Mouse (Mus musculus): ENCODE results near the gene Arap2. TPM values are rescaled to one million over a fixed set of nuclear protein-coding genes. Genes with fewer than 3 reads are reported as not detected.
A peak's percentile ranks its signal among the peaks of the same experiment; 100 is the strongest.

Arap2 gene
- polyA plus RNA-seq (2012; rRNA removed) = 3.0 and 3.3 TPM in 2 replicates

GRCm38 (mm10) chr5:62765784-62766701, at the start of gene Arap2:
Gene Arap2 (minus strand): TSS chr5:62766159.
- DNase-seq (ENCODE audit: low read depth) = peak; percentile 24

DNA sequence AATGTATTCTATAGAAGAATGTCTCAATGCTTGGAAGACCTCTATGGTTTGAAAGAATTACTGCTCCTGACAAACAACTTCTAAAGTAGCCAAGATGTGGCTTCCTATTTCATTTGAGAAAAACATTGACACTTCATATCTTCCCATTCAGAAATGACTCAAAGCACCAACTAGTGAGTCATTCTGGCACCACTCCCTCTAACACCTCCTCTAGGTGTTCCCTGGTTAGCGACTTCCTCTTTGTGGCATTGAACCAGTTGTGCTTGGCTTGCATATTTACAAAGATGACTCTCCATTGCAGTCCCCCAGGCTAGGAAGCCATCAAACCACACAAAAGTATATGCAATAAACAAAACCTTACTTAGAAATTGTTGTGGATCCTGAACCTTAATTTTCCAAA, 49.8 kb upstream of the Arap2 start:
- no peak for DNase-seq (ENCODE audit: low read depth)
- TF ChIP-seq POLR2A (IDR thresholded peaks at IDR 0.05; ENCODE audit: borderline replicate concordance, extremely low read depth, insufficient read depth, insufficient read length, poor library complexity, severe bottlenecking) = no peak

More at GRCm38 (mm10) chr5:62765784-62766701, at the start of gene Arap2:
- TF ChIP-seq POLR2A (IDR thresholded peaks at IDR 0.05; ENCODE audit: borderline replicate concordance, extremely low read depth, insufficient read depth, insufficient read length, poor library complexity, severe bottlenecking) = no peak
- no peak for TF ChIP-seq CTCF (IDR thresholded peaks at IDR 0.05; ENCODE audit: borderline replicate concordance, extremely low read depth, insufficient read depth, insufficient read length)

DNA sequence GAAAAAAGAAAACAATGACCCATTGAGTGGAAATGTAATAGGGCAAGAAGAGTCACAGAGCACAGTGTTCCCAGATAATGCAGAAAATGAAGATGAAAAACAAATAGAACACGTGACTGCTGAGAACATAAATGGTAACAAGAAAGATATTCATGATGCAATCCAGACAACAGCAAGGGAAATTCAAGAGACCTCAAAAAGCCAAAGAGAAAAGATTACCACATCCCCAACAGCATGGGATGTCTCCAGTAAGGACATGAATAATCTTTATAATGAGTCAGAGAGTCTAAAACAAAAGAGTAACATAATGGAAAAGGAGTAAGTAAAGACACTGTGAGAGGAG, 48.1 kb upstream of the Arap2 start:
- TF ChIP-seq POLR2A (IDR thresholded peaks at IDR 0.05; ENCODE audit: borderline replicate concordance, extremely low read depth, insufficient read depth, insufficient read length, poor library complexity, severe bottlenecking) (no peak), CTCF (IDR thresholded peaks at IDR 0.05; ENCODE audit: borderline replicate concordance, extremely low read depth, insufficient read depth, insufficient read length) (no peak)
- no peak for DNase-seq (ENCODE audit: low read depth)

GRCm38 (mm10) chr5:62813402-62814071, 47.6 kb upstream of the Arap2 start, which contains the start of gene Dthd1:
Gene Dthd1 (plus strand): TSS chr5:62813823.
- no peak for TF ChIP-seq POLR2A (IDR thresholded peaks at IDR 0.05; ENCODE audit: borderline replicate concordance, extremely low read depth, insufficient read depth, insufficient read length, poor library complexity, severe bottlenecking)
- no peak for TF ChIP-seq CTCF (IDR thresholded peaks at IDR 0.05; ENCODE audit: borderline replicate concordance, extremely low read depth, insufficient read depth, insufficient read length)
- DNase-seq (ENCODE audit: low read depth) = peak; percentile 53

GRCm38 (mm10) chr5:62792776-62793175, 26.8 kb upstream of the Arap2 start:
- TF ChIP-seq CTCF (IDR thresholded peaks at IDR 0.05; ENCODE audit: borderline replicate concordance, extremely low read depth, insufficient read depth, insufficient read length) (no peak), POLR2A (IDR thresholded peaks at IDR 0.05; ENCODE audit: borderline replicate concordance, extremely low read depth, insufficient read depth, insufficient read length, poor library complexity, severe bottlenecking) (no peak)
- DNase-seq (ENCODE audit: low read depth) = no peak

GRCm38 (mm10) chr5:62790921-62791564, 25.1 kb upstream of the Arap2 start:
- no peak for DNase-seq (ENCODE audit: low read depth)
- TF ChIP-seq POLR2A (IDR thresholded peaks at IDR 0.05; ENCODE audit: borderline replicate concordance, extremely low read depth, insufficient read depth, insufficient read length, poor library complexity, severe bottlenecking) (no peak), CTCF (IDR thresholded peaks at IDR 0.05; ENCODE audit: borderline replicate concordance, extremely low read depth, insufficient read depth, insufficient read length) (no peak)

DNA sequence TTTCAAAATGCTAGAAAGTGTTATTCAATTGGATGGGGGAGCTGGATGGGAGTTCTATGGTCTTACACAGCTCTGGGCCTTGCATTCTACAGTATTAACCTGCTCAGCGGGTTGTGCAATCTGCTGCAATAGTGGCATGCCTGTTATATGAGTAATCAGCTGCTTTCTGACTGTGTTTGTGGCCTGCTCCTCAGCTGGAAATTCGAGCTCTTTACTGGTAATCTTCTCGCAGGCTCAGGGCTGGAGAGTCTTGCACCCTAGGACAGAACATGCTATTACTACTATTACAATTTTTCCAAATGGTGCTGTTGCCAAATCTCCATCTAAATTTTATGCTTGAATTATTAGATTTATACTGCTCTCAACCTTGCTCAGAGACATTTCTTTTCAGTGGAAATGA, 20.9 kb upstream of the Arap2 start:
- TF ChIP-seq POLR2A (IDR thresholded peaks at IDR 0.05; ENCODE audit: borderline replicate concordance, extremely low read depth, insufficient read depth, insufficient read length, poor library complexity, severe bottlenecking) (no peak), CTCF (IDR thresholded peaks at IDR 0.05; ENCODE audit: borderline replicate concordance, extremely low read depth, insufficient read depth, insufficient read length) (no peak)
- no peak for DNase-seq (ENCODE audit: low read depth)

DNA sequence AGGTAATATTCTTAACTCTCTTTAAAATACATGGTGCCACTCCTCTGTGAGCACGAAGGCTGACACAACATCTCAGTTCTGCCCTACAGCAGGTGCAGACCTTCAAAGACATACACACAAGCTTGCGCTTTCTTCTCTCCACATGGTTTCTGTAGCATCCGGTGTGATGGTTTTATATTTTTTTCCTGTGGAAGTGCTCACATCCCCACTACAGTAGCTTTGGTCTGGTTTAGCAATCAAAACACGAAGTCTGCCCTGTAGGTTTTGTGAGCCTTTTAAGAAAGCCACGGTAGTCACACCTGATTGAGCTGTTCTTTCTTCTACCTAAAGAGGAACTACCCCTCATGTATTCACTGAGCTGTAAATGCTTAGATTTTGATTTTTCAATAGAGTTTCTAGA, 12.7 kb upstream of the Arap2 start:
- DNase-seq (ENCODE audit: low read depth) = peak; percentile 29
- no peak for TF ChIP-seq POLR2A (IDR thresholded peaks at IDR 0.05; ENCODE audit: borderline replicate concordance, extremely low read depth, insufficient read depth, insufficient read length, poor library complexity, severe bottlenecking)
- no peak for TF ChIP-seq CTCF (IDR thresholded peaks at IDR 0.05; ENCODE audit: borderline replicate concordance, extremely low read depth, insufficient read depth, insufficient read length)

DNA sequence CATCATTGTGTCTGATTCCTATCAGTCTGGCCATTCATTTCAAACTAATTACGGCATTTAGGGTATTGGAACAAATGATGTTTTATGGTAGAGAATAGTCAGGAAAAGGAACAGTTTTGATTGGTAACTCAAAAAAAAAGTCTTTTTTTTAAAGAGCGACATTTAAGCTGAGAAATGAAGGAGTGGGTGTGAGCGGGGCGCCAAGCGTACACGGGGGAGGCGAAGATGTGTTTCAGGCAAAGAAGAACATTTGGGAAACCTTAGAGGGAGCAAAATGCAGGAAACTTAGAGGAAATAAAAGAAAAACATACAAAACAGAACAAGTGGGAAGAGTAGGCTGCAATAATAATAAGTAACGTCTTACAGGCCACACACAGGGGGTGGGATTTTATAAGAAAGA, 11.8 kb upstream of the Arap2 start:
- no peak for DNase-seq (ENCODE audit: low read depth)
- TF ChIP-seq POLR2A (IDR thresholded peaks at IDR 0.05; ENCODE audit: borderline replicate concordance, extremely low read depth, insufficient read depth, insufficient read length, poor library complexity, severe bottlenecking) = no peak
- no peak for TF ChIP-seq CTCF (IDR thresholded peaks at IDR 0.05; ENCODE audit: borderline replicate concordance, extremely low read depth, insufficient read depth, insufficient read length)

DNA sequence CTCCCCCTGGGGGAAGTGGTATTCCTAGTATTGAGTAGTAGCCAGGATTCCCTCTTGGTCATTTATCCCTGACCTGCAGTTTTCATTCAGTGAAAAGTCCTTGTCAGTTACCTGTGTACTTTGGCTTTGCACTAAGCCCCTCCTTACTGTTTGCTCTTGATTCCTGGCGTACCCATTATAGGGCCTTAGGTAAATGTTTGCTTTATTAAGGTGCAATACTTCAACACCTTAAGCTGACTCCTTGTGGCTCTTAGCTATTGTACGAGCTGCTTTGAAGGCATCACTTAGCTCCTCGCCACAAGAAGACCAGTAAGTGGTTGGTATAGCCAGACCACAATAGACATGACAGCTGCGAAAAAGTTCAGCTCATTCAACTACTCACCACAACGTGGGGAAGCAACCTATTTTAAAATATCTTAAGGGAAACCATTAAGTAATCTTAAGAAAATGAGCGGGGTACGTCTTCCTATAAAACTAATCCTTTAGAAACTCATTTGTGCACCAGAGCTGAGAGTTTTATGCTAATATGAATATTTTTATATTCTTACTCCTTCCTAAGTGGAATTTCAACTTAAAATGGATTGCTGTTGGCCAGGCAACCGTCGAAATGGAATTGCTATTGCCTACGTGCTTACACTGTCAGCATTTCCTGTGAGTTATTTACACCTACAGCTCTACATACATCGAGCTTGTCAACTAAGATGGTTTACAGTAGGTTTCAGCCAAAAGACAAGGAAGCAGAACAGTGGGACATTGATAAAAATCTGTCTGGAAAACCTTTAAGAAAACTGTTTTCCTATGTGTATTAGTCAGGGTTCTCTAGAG, 6.0 kb upstream of the Arap2 start:
- TF ChIP-seq CTCF (IDR thresholded peaks at IDR 0.05; ENCODE audit: borderline replicate concordance, extremely low read depth, insufficient read depth, insufficient read length) (no peak), POLR2A (IDR thresholded peaks at IDR 0.05; ENCODE audit: borderline replicate concordance, extremely low read depth, insufficient read depth, insufficient read length, poor library complexity, severe bottlenecking) (no peak)
- DNase-seq (ENCODE audit: low read depth) = no peak

DNA sequence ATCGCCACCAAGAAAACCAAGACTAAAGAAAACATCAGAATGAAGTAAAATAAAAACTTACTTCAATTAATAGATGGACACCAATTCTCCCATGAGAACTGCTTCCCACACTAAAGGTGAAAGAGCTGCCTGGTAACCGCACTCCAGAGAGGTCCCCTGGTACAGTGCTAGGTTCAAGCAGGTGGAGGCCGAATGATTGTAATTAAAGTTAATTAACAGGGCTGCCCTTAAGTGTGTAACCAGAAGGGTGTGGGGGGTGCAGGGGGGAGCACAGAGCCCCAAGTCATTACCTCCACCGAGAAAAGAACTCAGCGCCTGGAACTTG, 538 bp downstream of the Arap2 start:
- DNase-seq (ENCODE audit: low read depth) = no peak
- TF ChIP-seq POLR2A (IDR thresholded peaks at IDR 0.05; ENCODE audit: borderline replicate concordance, extremely low read depth, insufficient read depth, insufficient read length, poor library complexity, severe bottlenecking) (no peak), CTCF (IDR thresholded peaks at IDR 0.05; ENCODE audit: borderline replicate concordance, extremely low read depth, insufficient read depth, insufficient read length) (no peak)
